Mouse (Mus musculus) thymus, adult 2 months (tissue): Measurements from ENCODE around the gene Casp14. TPM values are rescaled to one million over a fixed set of nuclear protein-coding genes. Genes with fewer than 3 reads are reported as not detected.

ENCODE experiments used
- DNase-seq: peaks from one replicate; pipeline ENCODE4 v3.0.0; 2021
- H3K27ac ChIP-seq: fragments of 200-500 bp; 2 replicates; pipeline ENCODE4 v1.5.1; 2012; ENCODE audit warnings: low read length, control low read depth; ENCODE audit not compliant: control insufficient read depth, insufficient read depth
- H3K27me3 ChIP-seq: fragments of 200-500 bp; 2 replicates; pipeline ENCODE4 v1.6.1; 2012; ENCODE audit warnings: mild to moderate bottlenecking, low read length, moderate library complexity, mixed read lengths; ENCODE audit not compliant: control insufficient read depth, insufficient read depth
- H3K36me3 ChIP-seq: fragments of 200-500 bp; 2 replicates; pipeline ENCODE4 v1.6.1; 2012; ENCODE audit warnings: mild to moderate bottlenecking, low read length, moderate library complexity; ENCODE audit not compliant: control insufficient read depth, insufficient read depth
- H3K4me1 ChIP-seq: fragments of 200-500 bp; replicated peaks from 2 replicates; pipeline ENCODE4 v1.6.1; 2012; ENCODE audit warnings: low read length; ENCODE audit not compliant: control insufficient read depth, insufficient read depth
- H3K4me3 ChIP-seq: fragments of 200-500 bp; 2 replicates; pipeline ENCODE4 v1.5.1; 2012; ENCODE audit warnings: mild to moderate bottlenecking, low read length, control low read depth, moderate library complexity; ENCODE audit not compliant: control insufficient read depth, insufficient read depth
- CTCF ChIP-seq: fragments of 200-500 bp; IDR thresholded peaks from 2 replicates; pipeline ENCODE4 v1.5.1; 2012; ENCODE audit warnings: mild to moderate bottlenecking, control low read depth, low read length, moderate library complexity, borderline replicate concordance; ENCODE audit not compliant: control insufficient read depth, poor library complexity, insufficient read depth; ENCODE audit errors: extremely low read depth
- POLR2A ChIP-seq: fragments of 200-500 bp; IDR thresholded peaks from 2 replicates; pipeline ENCODE4 v1.6.1; 2012; ENCODE audit warnings: mild to moderate bottlenecking, low read length, control low read depth, moderate library complexity; ENCODE audit not compliant: control insufficient read depth, poor library complexity, insufficient read depth; ENCODE audit errors: extremely low read depth
- WGBS: fragments of 180-500 bp; shearing (Covaris S2); methylation state at CpG from one replicate; pipeline ENCODE4 v1.1.7; 2018; 5-methylcytosine and 5-hydroxymethylcytosine counted together
- polyA plus RNA-seq: library from polyadenylated mRNA; depleted of rRNA; stranded (reverse); fragments of >200 nt; gene quantifications from 2 replicates; pipeline ENCODE4 v1.2.3, GENCODE M21; 2012

Casp14 gene
- polyA plus RNA-seq, 1 experiment = 0.24 TPM

- Histone ChIP-seq H3K4me3 (no peak overlapping the region), H3K4me1 (no peaks in the 10 kb centered on the region)
Measured at GRCm38 (mm10) chr10:78747035-78747721, 29.1 kb upstream of the Casp14 start.

DNA sequence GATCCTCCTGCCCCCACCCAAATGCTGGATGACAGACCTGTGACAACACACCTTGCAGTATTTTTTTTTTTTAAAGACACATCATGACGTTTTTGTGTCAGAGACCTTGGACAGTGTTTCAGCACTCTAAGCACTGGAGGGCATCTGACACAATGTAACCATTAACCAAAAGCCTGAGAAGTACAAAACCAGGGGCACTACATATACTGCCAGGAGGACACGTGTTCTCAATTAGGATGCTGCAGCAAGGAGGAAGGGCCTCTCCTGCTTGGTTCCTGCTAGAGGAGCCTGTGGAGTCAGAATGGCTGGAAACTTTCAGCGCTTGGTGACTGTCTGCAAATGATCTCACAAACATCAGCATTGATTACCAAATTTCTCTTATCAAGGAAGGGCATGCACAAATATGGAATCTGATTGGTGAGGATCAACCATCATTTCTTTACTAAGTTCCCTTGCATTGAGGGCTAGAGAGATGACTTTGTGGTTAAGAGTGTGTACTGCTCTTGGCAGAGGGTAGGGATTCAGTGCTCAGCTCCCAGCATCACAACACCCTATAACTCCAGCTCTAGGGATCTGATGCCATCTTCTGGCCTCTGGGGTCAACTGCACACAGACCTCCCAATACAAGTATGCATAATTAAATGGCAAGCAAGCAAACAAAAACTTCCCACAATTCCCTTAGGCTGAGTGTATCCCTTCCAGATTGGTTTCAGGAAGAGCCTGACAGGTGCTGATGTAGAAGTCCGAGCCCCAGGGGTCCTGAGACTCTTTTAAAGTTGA is 27.5 kb upstream of the Casp14 start:
- no peaks in the 10 kb centered on the region for H3K36me3 ChIP-seq
- WGBS = 58% methylated on average over 4 of the region's 4 CpGs
- H3K4me1 ChIP-seq = no peaks in the 10 kb centered on the region
- no peak for DNase-seq
- TF ChIP-seq POLR2A = no peak
- no peak for TF ChIP-seq CTCF
- no peak overlapping the region for H3K27ac ChIP-seq
- no peak overlapping the region for H3K4me3 ChIP-seq
- H3K27me3 ChIP-seq = no peaks in the 10 kb centered on the region

More at GRCm38 (mm10) chr10:78747035-78747721, 29.1 kb upstream of the Casp14 start:
- DNase-seq = no peak
- H3K27ac ChIP-seq = no peak overlapping the region
- TF ChIP-seq POLR2A (no peak), CTCF (no peak)
- no peaks in the 10 kb centered on the region for H3K36me3 ChIP-seq
- no peaks in the 10 kb centered on the region for H3K27me3 ChIP-seq
- 13% methylated on average over 27 of the region's 27 CpGs for WGBS

DNA sequence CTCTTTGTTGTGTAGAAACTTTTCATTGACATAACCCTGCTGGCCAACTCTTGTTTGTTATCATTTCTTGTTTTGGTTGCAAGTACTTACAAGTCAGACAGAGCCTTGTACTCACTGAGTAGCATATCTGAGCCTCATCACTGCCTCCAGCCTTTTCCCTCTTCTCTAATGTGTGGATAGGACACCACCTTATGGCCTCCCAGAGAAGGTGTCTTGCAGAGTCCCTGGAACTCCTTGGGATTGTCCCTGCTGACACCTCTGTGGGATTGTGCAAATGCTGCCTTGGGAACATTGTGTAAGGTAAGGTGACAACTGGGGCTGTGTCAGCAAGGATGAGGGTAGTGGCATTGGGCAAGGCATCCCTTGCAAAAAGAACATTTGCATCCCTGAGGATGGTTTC is 25.6 kb upstream of the Casp14 start:
- no peaks in the 10 kb centered on the region for H3K36me3 ChIP-seq
- no peak for DNase-seq
- no peak overlapping the region for H3K27ac ChIP-seq
- H3K4me3 ChIP-seq = no peak overlapping the region
- H3K4me1 ChIP-seq = no peaks in the 10 kb centered on the region
- no peaks in the 10 kb centered on the region for H3K27me3 ChIP-seq
- TF ChIP-seq CTCF (no peak), POLR2A (no peak)

GRCm38 (mm10) chr10:78739821-78740220 is 21.7 kb upstream of the Casp14 start:
- WGBS = 88% methylated on average over 4 of the region's 4 CpGs
- H3K27me3 ChIP-seq = no peaks in the 10 kb centered on the region

DNA sequence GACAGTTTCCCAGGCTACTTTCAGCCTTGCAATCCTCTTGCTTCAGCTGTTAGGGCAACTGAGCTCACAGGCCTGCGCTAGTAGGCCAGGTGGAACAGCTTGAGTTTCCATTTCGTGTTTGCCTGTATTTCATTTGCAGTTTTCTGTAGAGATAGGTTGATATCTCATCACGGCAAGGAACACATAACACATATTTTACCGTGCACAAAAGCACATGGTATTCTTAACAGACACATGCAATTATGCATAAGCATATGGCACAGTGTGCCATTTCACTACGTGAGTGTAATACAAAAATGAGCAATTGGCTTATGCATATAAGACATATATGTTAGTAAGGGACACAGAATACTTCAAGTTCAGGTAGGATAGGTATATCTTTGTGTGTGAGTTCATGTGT is 9.8 kb upstream of the Casp14 start:
- TF ChIP-seq CTCF (no peak), POLR2A (no peak)
- Histone ChIP-seq H3K27me3 (no peaks in the 10 kb centered on the region), H3K4me3 (no peak overlapping the region), H3K4me1 (no peaks in the 10 kb centered on the region), H3K36me3 (no peaks in the 10 kb centered on the region), H3K27ac (no peak overlapping the region)
- 87% methylated on average over 5 of the region's 5 CpGs for WGBS
- no peak for DNase-seq

More at GRCm38 (mm10) chr10:78739821-78740220, 21.7 kb upstream of the Casp14 start:
- DNase-seq = no peak
- TF ChIP-seq POLR2A (no peak), CTCF (no peak)
- Histone ChIP-seq H3K36me3 (no peaks in the 10 kb centered on the region), H3K4me3 (no peak overlapping the region), H3K27ac (no peak overlapping the region), H3K4me1 (no peaks in the 10 kb centered on the region)

DNA sequence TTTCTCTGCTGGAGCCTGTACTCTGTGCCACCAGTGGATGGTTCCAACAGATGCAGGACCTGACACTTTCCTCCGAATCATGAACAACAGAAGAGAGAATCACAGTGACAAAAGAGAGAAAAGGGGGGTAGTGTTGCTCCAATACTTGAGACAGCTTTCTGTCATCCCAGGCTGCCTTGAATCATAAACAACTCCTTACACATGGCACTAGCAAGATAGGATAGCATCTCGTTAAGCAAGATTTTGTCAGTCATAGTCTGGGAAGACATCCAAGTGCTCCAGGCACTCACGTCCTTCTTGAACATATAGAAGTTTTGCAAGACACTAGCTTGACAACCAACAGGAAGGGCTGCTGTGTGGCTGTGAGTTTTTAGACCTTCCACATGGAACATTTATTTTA is 8.9 kb upstream of the Casp14 start:
- no peak for DNase-seq
- no peaks in the 10 kb centered on the region for H3K4me1 ChIP-seq
- no peak overlapping the region for H3K27ac ChIP-seq
- H3K4me3 ChIP-seq = no peak overlapping the region
- 75% methylated on average over 3 of the region's 3 CpGs for WGBS
- no peak for TF ChIP-seq CTCF
- TF ChIP-seq POLR2A = no peak
- H3K36me3 ChIP-seq = no peaks in the 10 kb centered on the region
- no peaks in the 10 kb centered on the region for H3K27me3 ChIP-seq

DNA sequence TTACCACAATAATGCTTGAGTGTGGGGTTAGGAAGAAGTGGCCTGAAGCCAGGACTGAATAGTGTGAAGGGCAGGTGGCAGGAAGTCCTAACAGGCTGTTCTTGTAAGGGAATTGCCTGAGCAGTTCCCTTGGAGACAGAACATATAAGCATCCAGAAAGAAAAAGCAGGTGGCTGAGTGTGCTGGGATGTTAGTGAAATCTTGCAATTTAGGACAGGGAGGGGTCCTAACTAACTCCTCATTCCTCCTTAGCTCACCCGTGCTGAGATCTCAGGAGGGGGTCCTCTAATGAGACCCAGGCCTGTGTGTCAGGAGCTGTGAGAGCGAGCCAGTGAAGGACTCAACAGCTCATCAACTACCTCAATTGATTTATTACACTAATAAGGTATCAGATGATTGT is 5.3 kb upstream of the Casp14 start:
- TF ChIP-seq POLR2A (no peak), CTCF (no peak)
- DNase-seq = no peak
- 55% methylated on average over 2 of the region's 2 CpGs for WGBS
- H3K27ac ChIP-seq = no peak overlapping the region
- H3K4me1 ChIP-seq = no peaks in the 10 kb centered on the region
- H3K27me3 ChIP-seq = no peaks in the 10 kb centered on the region
- no peaks in the 10 kb centered on the region for H3K36me3 ChIP-seq
- H3K4me3 ChIP-seq = no peak overlapping the region
